ENCODE assay signal across 20 mouse cellular contexts in genomic region chr9:45272213-45272612, GRCm38 (mm10). TPM values are rescaled to one million over a fixed set of nuclear protein-coding genes. Genes with fewer than 3 reads are reported as not detected.
DNase-seq lines count a peak whose midpoint lies in the region; ATAC-seq and TF ChIP-seq lines count a peak whose summit lies in the region.
"Had no signal": no experiment of that assay in that cellular context is flagged by ENCODE, and none has a peak within 500 bp of the region (broad histone marks: within the 10 kb centered on the region; RNA-seq: fewer than 3 reads in every experiment).

No protein-coding gene starts in this region.

- H3K4me1 ChIP-seq in bone marrow, adult 2 months (ENCODE audit: control insufficient read depth, insufficient read depth, low read length): peaks cover 8% of the 10 kb centered on the region

- DNase-seq in layer of hippocampus, adult 9-11 months: peak; percentile 46
- DNase-seq in layer of hippocampus, postnatal 14 days (ENCODE audit: low spot score in 2 of 2): no peak
- peak; percentile 85 for DNase-seq in A20 (ENCODE audit: low read depth, low spot score)
- no peak for DNase-seq in thymus, adult 18-20 months
- DNase-seq in adrenal gland, postnatal 36 days: no peak
- no peak for DNase-seq in testis, postnatal 10 days (ENCODE audit: low spot score)
- DNase-seq: adrenal gland, postnatal 10 days; cerebellum, postnatal 10 days; embryo, embryonic 11 days; kidney, postnatal 4 days; liver, embryonic 13.5 days; thymus, postnatal 36 days had no signal

- H3K27ac ChIP-seq in bone marrow, adult 2 months (ENCODE audit: control insufficient read depth, insufficient read depth, low read depth, low read length, poor library complexity): peak overlapping the region; percentile 43
- H3K27ac ChIP-seq: forebrain, embryonic 12.5 days; limb, embryonic 10.5 days; liver, embryonic 13.5 days; midbrain, embryonic 15.5 days; stomach, postnatal 0 days had no signal

- WGBS in bone marrow, adult 2 months: 9% methylated on average over 5 of the region's 5 CpGs

- no peak for TF ChIP-seq POLR2A in bone marrow, adult 2 months (IDR thresholded peaks at IDR 0.05; ENCODE audit: borderline replicate concordance, control insufficient read depth, low read depth, low read length)

- ATAC-seq in megakaryocyte, adult 5-6 weeks (ENCODE audit: poor library complexity, severe bottlenecking): peak; percentile 27; the same call in 1 of the 2 replicates
- ATAC-seq: midbrain, embryonic 15.5 days had no signal

- no peak for TF ChIP-seq CTCF in bone marrow, adult 2 months (IDR thresholded peaks at IDR 0.05; ENCODE audit: control insufficient read depth, insufficient read depth, low read length)

- no peak overlapping the region for H3K4me3 ChIP-seq in bone marrow, adult 2 months (replicated peaks; ENCODE audit: control insufficient read depth, low read depth, low read length)
- H3K4me3 ChIP-seq: forebrain, embryonic 12.5 days; limb, embryonic 10.5 days; liver, embryonic 13.5 days; midbrain, embryonic 15.5 days had no signal

RNA-seq across cellular contexts. Expression of gene Il10ra, which starts 3.3 kb away (rescaled TPM):
- total RNA-seq in layer of hippocampus, postnatal 14 days (2021): 1 to 10 TPM; 2.7 to 3.1 TPM
- polyA plus RNA-seq in bone marrow, adult 2 months (2011; ENCODE audit: insufficient read depth, insufficient read length, low replicate concordance, missing spikeins): 16.0 and 32.8 TPM in 2 replicates
- 33.9 and 37.2 TPM in 2 replicates for total RNA-seq in megakaryocyte, adult 5-6 weeks (2015)
- total RNA-seq in megakaryocyte, adult 5-6 weeks (2017): 68.7 and 77.1 TPM in 2 replicates
- total RNA-seq in adrenal gland, postnatal 36 days (2021): 1 to 10 TPM; 2.4 to 2.5 TPM

RNA-seq across cellular contexts. Expression of gene Tmprss13, which starts 46.7 kb away (rescaled TPM):
- not detected for total RNA-seq in layer of hippocampus, postnatal 14 days (2021)
- 0.59 and 1.5 TPM in 2 replicates for polyA plus RNA-seq in bone marrow, adult 2 months (2011; ENCODE audit: insufficient read depth, insufficient read length, low replicate concordance, missing spikeins)
- not detected in 2 replicates for total RNA-seq in megakaryocyte, adult 5-6 weeks (2015)
- 0.15 TPM in 1 of 2 replicates, not detected in the other for total RNA-seq in megakaryocyte, adult 5-6 weeks (2017)
- total RNA-seq in adrenal gland, postnatal 36 days (2021): under 1 TPM; 0.20 to 0.23 TPM
- total RNA-seq: hematopoietic stem cell, adult 5-6 weeks; left cerebral cortex, adult 18-20 months had no signal
- polyA plus RNA-seq: liver, embryonic 13.5 days; midbrain, embryonic 15.5 days had no signal

Comparison
In these comparisons a context has a peak if more than half of its experiments do, and no peak if none do; other contexts are left out.
1. DNase-seq: peak in layer of hippocampus, adult 9-11 months (single experiment) and A20 (single experiment); none in layer of hippocampus, postnatal 14 days (0 of 2), thymus, adult 18-20 months (0 of 2), adrenal gland, postnatal 36 days (0 of 2) and testis, postnatal 10 days (single experiment).
2. RNA of gene Il10ra, which starts 3.3 kb away (total RNA-seq): 33.9 to 77.1 TPM in megakaryocyte, adult 5-6 weeks; 2.7 to 3.1 TPM in layer of hippocampus, postnatal 14 days and 2.4 to 2.5 TPM in adrenal gland, postnatal 36 days; every median in the first group is over 4 times any median in the second.